Mouse (Mus musculus): ENCODE measurements around the gene Fam53b.

- TF ChIP-seq CTCF (IDR thresholded peaks at IDR 0.05; ENCODE audit: low read depth) = no peak
- TF ChIP-seq EP300 (IDR thresholded peaks at IDR 0.05; ENCODE audit: low read depth) = no peak
These were observed 83.2 kb downstream of the Fam53b start for GRCm38 (mm10) chr7:132730510-132730909.
